Mouse (Mus musculus) cerebellum, adult (tissue): Measurements from ENCODE around the gene Mcoln2.

ENCODE experiments used
- ATAC-seq: cut with Nextera tagmentation; 2 replicates; pipeline ENCODE4 v1.9.2; 2017; ENCODE audit warnings: mild to moderate bottlenecking, moderate library complexity, mixed read lengths; ENCODE audit not compliant: insufficient number of reproducible peaks, low FRiP score, low TSS enrichment

Gene Mcoln2

GRCm38 (mm10) chr3:146220776-146221486 is 71.3 kb downstream of the Mcoln2 start, which contains the start of gene Lpar3:
Gene Lpar3, plus strand, starts transcription at chr3:146220963.
- peak; percentile 26; the same call in 1 of the 2 replicates for ATAC-seq

DNA sequence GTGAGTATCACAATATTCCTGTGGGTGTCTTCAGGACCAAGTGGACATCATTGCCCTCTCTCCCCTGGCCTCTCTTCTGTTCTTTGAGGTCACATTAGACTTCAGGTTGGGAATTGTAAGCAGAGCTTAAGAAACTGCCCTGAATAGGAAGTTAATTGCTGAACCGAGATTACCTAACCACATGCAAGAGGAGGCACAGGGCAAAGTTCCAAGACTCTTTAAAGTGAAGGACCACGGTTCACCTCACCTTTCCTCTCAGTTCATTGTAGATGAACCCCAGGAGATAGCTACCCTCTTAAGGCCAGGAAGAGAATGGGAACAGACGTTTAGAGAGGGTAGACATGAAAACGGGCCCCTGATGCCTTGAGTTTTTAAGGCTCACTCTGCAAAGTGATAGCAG is 74.6 kb downstream of the Mcoln2 start:
- no peak for ATAC-seq

- no peak for ATAC-seq
Measured at GRCm38 (mm10) chr3:146225061-146225761, 75.6 kb downstream of the Mcoln2 start.

- no peak for ATAC-seq
Measured at GRCm38 (mm10) chr3:146227427-146227826, 77.8 kb downstream of the Mcoln2 start.

DNA sequence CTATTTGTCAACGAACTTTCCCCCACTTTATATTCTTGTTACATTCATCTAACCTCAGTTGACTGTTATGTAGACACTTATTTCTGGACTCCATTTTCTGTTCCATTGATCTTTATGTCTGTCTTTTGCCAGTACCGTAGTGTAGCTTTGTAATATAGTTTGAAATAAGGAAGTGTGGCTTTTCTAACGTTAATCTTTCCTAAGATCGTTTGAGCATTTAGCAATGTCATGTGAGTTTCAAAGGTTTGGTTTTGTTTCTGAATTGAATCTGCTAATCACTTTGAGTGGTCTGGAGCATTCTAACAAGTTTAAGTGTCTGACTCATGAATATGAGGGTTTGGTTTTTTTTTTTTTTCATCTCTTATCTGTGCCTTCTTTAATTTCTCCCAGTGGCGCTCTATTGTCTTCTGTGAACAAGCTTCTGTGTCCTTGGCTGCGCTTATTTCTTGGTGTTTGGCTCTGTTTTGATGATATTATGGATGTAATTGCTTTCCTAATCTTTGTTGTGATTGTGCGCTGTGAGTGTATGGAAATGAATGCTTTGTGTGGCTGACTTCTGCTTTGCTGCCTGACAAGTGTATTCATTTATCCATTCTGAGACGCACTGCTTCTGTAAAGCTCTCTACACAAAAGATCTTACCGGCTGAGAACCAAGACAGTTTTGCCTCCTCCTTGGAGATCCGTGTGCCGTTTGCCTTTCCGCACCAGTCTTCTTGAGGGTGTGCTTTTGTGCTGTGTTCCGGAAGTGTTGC is 79.1 kb downstream of the Mcoln2 start:
- ATAC-seq: no peak

- no peak for ATAC-seq
Measured at GRCm38 (mm10) chr3:146232708-146233107, 83.1 kb downstream of the Mcoln2 start.

GRCm38 (mm10) chr3:146233741-146234140 is 84.1 kb downstream of the Mcoln2 start:
- no peak for ATAC-seq

- ATAC-seq: no peak
Measured at GRCm38 (mm10) chr3:146234530-146234929, 84.9 kb downstream of the Mcoln2 start.

GRCm38 (mm10) chr3:146236280-146236679 is 86.6 kb downstream of the Mcoln2 start:
- ATAC-seq: no peak

DNA sequence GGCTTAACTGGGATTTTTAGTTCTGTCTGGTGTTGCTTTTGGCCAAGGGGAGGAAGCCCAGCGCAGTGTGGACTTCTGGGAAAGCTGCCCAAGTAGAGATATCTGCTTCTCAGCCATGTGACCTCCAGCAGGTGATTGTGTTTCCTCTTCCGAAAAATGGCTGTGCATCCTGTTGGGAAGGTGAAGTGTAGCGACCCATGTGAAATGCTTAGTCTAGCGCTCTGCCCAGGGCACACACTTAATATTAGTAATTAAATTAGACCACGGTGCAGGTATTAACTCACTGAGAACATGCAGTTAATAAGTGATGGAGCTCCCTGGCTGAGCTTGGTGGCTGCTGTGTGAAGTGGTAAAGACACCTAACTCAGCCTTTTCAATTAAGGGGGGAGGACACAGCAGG is 88.0 kb downstream of the Mcoln2 start:
- ATAC-seq: no peak

GRCm38 (mm10) chr3:146244630-146245029 is 95.0 kb downstream of the Mcoln2 start:
- ATAC-seq: no peak
